Mouse (Mus musculus): ENCODE measurements around the gene Ecd. TPM values are rescaled to one million over a fixed set of nuclear protein-coding genes. Genes with fewer than 3 reads are reported as not detected.

The Ecd gene
- polyA plus RNA-seq, 1 experiment = 38.1 TPM

DNA sequence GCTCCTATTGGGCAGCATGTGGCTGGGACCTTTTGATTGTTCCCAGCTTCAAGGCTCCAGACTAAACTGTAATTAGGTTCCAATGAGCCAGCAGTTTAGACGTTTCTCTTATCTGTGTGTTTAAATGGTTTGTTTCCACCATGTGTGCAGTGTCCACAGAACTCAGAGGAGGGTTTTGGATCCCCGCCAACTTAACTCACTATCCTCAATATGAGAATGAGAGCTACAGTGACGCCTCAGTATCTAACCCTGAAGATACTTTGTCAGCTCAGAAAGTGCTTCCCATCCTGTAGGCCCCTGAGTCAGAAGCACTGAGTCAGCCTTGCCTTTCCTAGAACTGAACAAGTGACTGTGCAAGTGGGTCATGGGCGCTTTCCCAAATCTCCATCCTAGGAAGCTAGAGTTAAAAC, 29.2 kb upstream of the Ecd start:
- TF ChIP-seq POLR2A (IDR thresholded peaks at IDR 0.05; ENCODE audit: borderline replicate concordance, extremely low read depth, insufficient read depth, insufficient read length, poor library complexity, severe bottlenecking) (no peak), CTCF (IDR thresholded peaks at IDR 0.05; ENCODE audit: borderline replicate concordance, extremely low read depth, insufficient read depth, insufficient read length) (no peak)
- DNase-seq (ENCODE audit: low read depth) = no peak

GRCm38 (mm10) chr14:20371854-20372253, 23.9 kb upstream of the Ecd start:
- no peak for DNase-seq (ENCODE audit: low read depth)
- no peak for TF ChIP-seq CTCF (IDR thresholded peaks at IDR 0.05; ENCODE audit: borderline replicate concordance, extremely low read depth, insufficient read depth, insufficient read length)

- TF ChIP-seq CTCF (IDR thresholded peaks at IDR 0.05; ENCODE audit: borderline replicate concordance, extremely low read depth, insufficient read depth, insufficient read length) = no peak
- TF ChIP-seq POLR2A (IDR thresholded peaks at IDR 0.05; ENCODE audit: borderline replicate concordance, extremely low read depth, insufficient read depth, insufficient read length, poor library complexity, severe bottlenecking) = no peak
- DNase-seq (ENCODE audit: low read depth) = no peak
These were observed 22.9 kb upstream of the Ecd start for GRCm38 (mm10) chr14:20370798-20371197.

DNA sequence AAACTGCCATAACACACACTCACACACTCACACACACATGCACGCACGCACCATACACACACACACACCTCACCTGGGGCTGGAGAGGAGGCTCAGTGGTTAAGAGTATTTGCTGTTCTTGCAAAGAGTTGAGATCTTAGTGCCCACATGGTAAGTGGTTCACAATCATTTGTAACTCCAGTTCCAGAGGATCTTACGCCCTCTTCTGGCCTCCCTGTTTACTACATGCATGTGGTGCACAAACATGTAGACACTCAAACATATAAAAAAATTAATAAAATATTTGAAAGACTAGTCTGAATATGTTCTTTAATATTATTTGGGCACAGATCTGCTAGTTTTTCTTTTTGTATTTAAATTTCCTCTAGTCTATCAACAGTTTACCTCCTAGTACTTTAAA, 20.4 kb upstream of the Ecd start:
- DNase-seq (ENCODE audit: low read depth) = no peak
- TF ChIP-seq CTCF (IDR thresholded peaks at IDR 0.05; ENCODE audit: borderline replicate concordance, extremely low read depth, insufficient read depth, insufficient read length) (no peak), POLR2A (IDR thresholded peaks at IDR 0.05; ENCODE audit: borderline replicate concordance, extremely low read depth, insufficient read depth, insufficient read length, poor library complexity, severe bottlenecking) (no peak)

- DNase-seq (ENCODE audit: low read depth) = no peak
- TF ChIP-seq POLR2A (IDR thresholded peaks at IDR 0.05; ENCODE audit: borderline replicate concordance, extremely low read depth, insufficient read depth, insufficient read length, poor library complexity, severe bottlenecking) = no peak
- TF ChIP-seq CTCF (IDR thresholded peaks at IDR 0.05; ENCODE audit: borderline replicate concordance, extremely low read depth, insufficient read depth, insufficient read length) = no peak
These were observed 15.3 kb upstream of the Ecd start for GRCm38 (mm10) chr14:20363230-20363629.

DNA sequence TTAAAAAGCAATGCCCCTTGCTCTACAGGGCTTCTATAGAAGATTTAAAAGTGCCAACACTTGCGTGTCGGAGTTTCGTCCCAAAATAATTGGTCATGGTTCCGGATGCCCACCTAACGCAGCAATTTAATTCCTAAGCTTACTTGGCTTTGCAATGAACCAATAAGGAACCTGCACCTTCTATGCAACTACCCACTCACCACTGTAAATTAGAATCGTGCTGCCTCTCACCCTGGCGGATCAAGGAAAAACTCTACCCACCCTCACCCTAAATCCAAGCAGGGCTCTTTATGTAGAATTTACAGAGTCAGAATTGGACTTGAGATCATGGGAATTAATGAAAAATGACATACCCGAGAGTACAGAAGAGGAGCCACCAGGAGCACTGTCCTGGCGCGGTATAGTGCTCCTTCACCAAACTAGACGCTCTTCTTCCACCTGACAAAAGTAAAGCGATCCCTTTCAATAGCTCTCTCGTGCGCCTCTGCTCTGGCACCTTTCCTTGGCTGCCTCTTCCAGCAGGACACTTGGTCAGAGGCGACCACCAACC, 405 bp downstream of the Ecd start:
- no peak for TF ChIP-seq CTCF (IDR thresholded peaks at IDR 0.05; ENCODE audit: borderline replicate concordance, extremely low read depth, insufficient read depth, insufficient read length)
- no peak for TF ChIP-seq POLR2A (IDR thresholded peaks at IDR 0.05; ENCODE audit: borderline replicate concordance, extremely low read depth, insufficient read depth, insufficient read length, poor library complexity, severe bottlenecking)
- DNase-seq (ENCODE audit: low read depth) = no peak

DNA sequence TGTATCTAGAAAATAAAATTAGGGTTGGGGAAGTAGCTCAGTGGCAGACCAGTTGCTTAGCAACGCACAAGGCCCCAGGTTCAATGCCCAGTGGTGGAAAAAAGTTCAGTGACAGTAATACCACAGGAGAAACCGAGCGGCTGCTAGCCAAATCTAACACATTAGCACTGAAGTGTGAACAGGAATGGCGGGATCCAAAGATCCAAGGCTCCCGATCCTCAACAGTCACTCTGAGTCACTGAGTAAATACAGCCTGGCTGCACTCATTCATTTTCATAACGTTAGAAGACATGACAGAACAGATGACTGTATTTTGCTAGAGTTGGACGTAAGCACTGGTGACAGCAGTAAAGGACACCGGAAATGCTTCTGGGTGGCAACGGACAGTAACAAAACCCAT, 2.0 kb downstream of the Ecd start:
- no peak for DNase-seq (ENCODE audit: low read depth)
- no peak for TF ChIP-seq CTCF (IDR thresholded peaks at IDR 0.05; ENCODE audit: borderline replicate concordance, extremely low read depth, insufficient read depth, insufficient read length)
- no peak for TF ChIP-seq POLR2A (IDR thresholded peaks at IDR 0.05; ENCODE audit: borderline replicate concordance, extremely low read depth, insufficient read depth, insufficient read length, poor library complexity, severe bottlenecking)

DNA sequence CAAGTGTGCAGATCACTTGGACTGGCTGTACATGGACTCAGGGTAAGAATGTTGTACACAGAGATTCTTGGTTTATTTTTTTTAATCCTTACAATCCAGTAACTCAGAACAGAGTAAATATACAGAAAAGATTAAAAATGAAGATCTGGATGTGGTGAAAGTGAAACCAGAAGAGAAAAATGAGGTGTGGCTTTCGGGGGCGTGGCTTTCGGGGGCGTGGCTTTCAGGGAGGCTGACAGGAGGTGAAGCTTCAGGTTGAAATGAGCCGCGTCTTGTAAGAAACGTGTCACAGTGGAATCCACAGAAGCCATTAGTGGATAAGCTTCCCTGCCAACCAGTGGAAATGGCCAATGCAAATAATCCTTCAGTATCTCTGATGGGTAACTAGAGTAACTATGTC, 7.1 kb downstream of the Ecd start:
- DNase-seq (ENCODE audit: low read depth) = no peak
- TF ChIP-seq POLR2A (IDR thresholded peaks at IDR 0.05; ENCODE audit: borderline replicate concordance, extremely low read depth, insufficient read depth, insufficient read length, poor library complexity, severe bottlenecking) (no peak), CTCF (IDR thresholded peaks at IDR 0.05; ENCODE audit: borderline replicate concordance, extremely low read depth, insufficient read depth, insufficient read length) (no peak)

DNA sequence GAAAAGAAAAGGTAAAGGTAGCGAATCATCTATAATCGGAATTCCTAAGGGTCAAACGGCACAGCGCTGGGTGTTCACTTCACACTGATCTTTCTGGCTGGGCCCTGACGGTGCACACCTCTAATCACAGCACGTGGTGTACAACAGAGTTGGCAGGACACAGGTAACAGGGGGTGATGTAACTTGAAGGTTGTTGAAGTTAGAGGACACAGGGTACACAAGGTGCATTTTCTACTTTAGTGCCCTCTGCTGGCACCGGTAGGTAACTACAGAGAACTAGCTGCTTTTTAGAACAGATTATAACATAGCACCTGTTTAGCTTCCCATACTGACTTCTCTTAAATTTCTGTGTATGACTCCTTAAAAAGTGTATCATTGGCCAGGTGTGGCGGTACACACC, 7.8 kb downstream of the Ecd start:
- DNase-seq (ENCODE audit: low read depth) = peak; percentile 17
- peak; percentile 37; the same call in 1 of the 2 replicates for TF ChIP-seq CTCF (IDR thresholded peaks at IDR 0.05; ENCODE audit: borderline replicate concordance, extremely low read depth, insufficient read depth, insufficient read length)
- TF ChIP-seq POLR2A (IDR thresholded peaks at IDR 0.05; ENCODE audit: borderline replicate concordance, extremely low read depth, insufficient read depth, insufficient read length, poor library complexity, severe bottlenecking) = no peak

DNA sequence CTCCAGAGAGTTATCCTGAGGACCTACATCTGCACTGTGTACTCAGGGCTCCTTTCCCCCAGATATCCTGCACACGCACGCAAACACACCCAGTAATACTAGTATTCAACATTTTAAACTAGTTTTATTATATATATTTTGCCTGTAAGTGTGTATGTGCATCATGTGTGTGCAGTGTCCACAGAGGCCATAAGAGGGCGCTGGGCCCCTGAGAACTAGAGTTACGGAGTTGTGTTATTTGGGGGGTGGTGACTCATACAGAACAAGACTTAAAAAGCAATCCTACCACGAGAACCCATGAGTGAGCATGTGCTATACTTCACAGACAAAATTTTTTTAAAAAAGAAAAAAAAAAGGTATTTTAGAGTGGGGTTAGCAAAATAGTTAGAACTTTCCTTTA, 8.5 kb downstream of the Ecd start:
- TF ChIP-seq CTCF (IDR thresholded peaks at IDR 0.05; ENCODE audit: borderline replicate concordance, extremely low read depth, insufficient read depth, insufficient read length) (no peak), POLR2A (IDR thresholded peaks at IDR 0.05; ENCODE audit: borderline replicate concordance, extremely low read depth, insufficient read depth, insufficient read length, poor library complexity, severe bottlenecking) (no peak)
- no peak for DNase-seq (ENCODE audit: low read depth)

- DNase-seq (ENCODE audit: low read depth) = no peak
- TF ChIP-seq CTCF (IDR thresholded peaks at IDR 0.05; ENCODE audit: borderline replicate concordance, extremely low read depth, insufficient read depth, insufficient read length) (no peak), POLR2A (IDR thresholded peaks at IDR 0.05; ENCODE audit: borderline replicate concordance, extremely low read depth, insufficient read depth, insufficient read length, poor library complexity, severe bottlenecking) (no peak)
These were observed 16.6 kb downstream of the Ecd start for GRCm38 (mm10) chr14:20331316-20331715.

GRCm38 (mm10) chr14:20328474-20328873, 19.4 kb downstream of the Ecd start:
- DNase-seq (ENCODE audit: low read depth) = no peak

More at GRCm38 (mm10) chr14:20328474-20328873, 19.4 kb downstream of the Ecd start:
- TF ChIP-seq POLR2A (IDR thresholded peaks at IDR 0.05; ENCODE audit: borderline replicate concordance, extremely low read depth, insufficient read depth, insufficient read length, poor library complexity, severe bottlenecking) (no peak), CTCF (IDR thresholded peaks at IDR 0.05; ENCODE audit: borderline replicate concordance, extremely low read depth, insufficient read depth, insufficient read length) (peak; percentile 41; the same call in 1 of the 2 replicates)
